Mouse (Mus musculus): ENCODE measurements around the gene Ola1. TPM values are rescaled to one million over a fixed set of nuclear protein-coding genes. Genes with fewer than 3 reads are reported as not detected.

Ola1 gene
- polyA plus RNA-seq, 1 experiment from 2014 or later, result 109 TPM

- DNase-seq (ENCODE audit: low spot score), result no peak
Observed at GRCm38 (mm10) chr2:73169496-73169895, 49.2 kb downstream of the Ola1 start.

GRCm38 (mm10) chr2:73167126-73167525 lies 51.6 kb downstream of the Ola1 start:
- Histone ChIP-seq H3K27ac (ENCODE audit: low read depth, low read length) (no peak overlapping the region), H3K9ac (ENCODE audit: low read depth, low read length) (no peak overlapping the region), H3K4me1 (replicated peaks; ENCODE audit: control insufficient read depth, insufficient read depth, low read length) (no peaks in the 10 kb centered on the region), H3K36me3 (ENCODE audit: control insufficient read depth, insufficient read depth, low read length) (no peaks in the 10 kb centered on the region), H3K27me3 (replicated peaks; ENCODE audit: control insufficient read depth, insufficient read depth, low read length) (no peaks in the 10 kb centered on the region), H3K4me3 (ENCODE audit: low read depth, low read length) (no peak overlapping the region), H3K4me2 (no peak overlapping the region), H3K9me3 (ENCODE audit: control insufficient read depth, low read length) (no peaks in the 10 kb centered on the region)
- no peak for ATAC-seq (replicated peaks; ENCODE audit: low FRiP score)
- DNase-seq (ENCODE audit: low spot score), result no peak

More at GRCm38 (mm10) chr2:73169496-73169895, 49.2 kb downstream of the Ola1 start:
- no peak overlapping the region for H3K9ac ChIP-seq (ENCODE audit: low read depth, low read length)
- H3K27me3 ChIP-seq (replicated peaks; ENCODE audit: control insufficient read depth, insufficient read depth, low read length), result no peaks in the 10 kb centered on the region
- H3K4me1 ChIP-seq (replicated peaks; ENCODE audit: control insufficient read depth, insufficient read depth, low read length), result no peaks in the 10 kb centered on the region
- H3K4me2 ChIP-seq, result no peak overlapping the region
- no peak overlapping the region for H3K4me3 ChIP-seq (ENCODE audit: low read depth, low read length)
- no peak for ATAC-seq (replicated peaks; ENCODE audit: low FRiP score)
- H3K27ac ChIP-seq (ENCODE audit: low read depth, low read length), result no peak overlapping the region
- WGBS, result 90% methylated on average over 5 of the region's 5 CpGs
- H3K36me3 ChIP-seq (ENCODE audit: control insufficient read depth, insufficient read depth, low read length), result no peaks in the 10 kb centered on the region
- H3K9me3 ChIP-seq (ENCODE audit: control insufficient read depth, low read length), result no peaks in the 10 kb centered on the region

GRCm38 (mm10) chr2:73164666-73165065 lies 54.1 kb downstream of the Ola1 start:
- no peak overlapping the region for H3K9ac ChIP-seq (ENCODE audit: low read depth, low read length)
- DNase-seq (ENCODE audit: low spot score) (no peak), ATAC-seq (replicated peaks; ENCODE audit: low FRiP score) (no peak)
- no peaks in the 10 kb centered on the region for H3K4me1 ChIP-seq (replicated peaks; ENCODE audit: control insufficient read depth, insufficient read depth, low read length)
- H3K27ac ChIP-seq (ENCODE audit: low read depth, low read length), result no peak overlapping the region
- no peak overlapping the region for H3K4me2 ChIP-seq
- no peaks in the 10 kb centered on the region for H3K9me3 ChIP-seq (ENCODE audit: control insufficient read depth, low read length)
- H3K36me3 ChIP-seq (ENCODE audit: control insufficient read depth, insufficient read depth, low read length), result no peaks in the 10 kb centered on the region
- H3K4me3 ChIP-seq (ENCODE audit: low read depth, low read length), result no peak overlapping the region
- 79% methylated on average over 1 of the region's 1 CpGs for WGBS
- no peaks in the 10 kb centered on the region for H3K27me3 ChIP-seq (replicated peaks; ENCODE audit: control insufficient read depth, insufficient read depth, low read length)

- Histone ChIP-seq H3K9me3 (ENCODE audit: control insufficient read depth, low read length) (no peaks in the 10 kb centered on the region), H3K9ac (ENCODE audit: low read depth, low read length) (no peak overlapping the region), H3K4me2 (no peak overlapping the region), H3K36me3 (ENCODE audit: control insufficient read depth, insufficient read depth, low read length) (peaks cover 4% of the 10 kb centered on the region; the same call in 1 of the 2 replicates), H3K4me1 (replicated peaks; ENCODE audit: control insufficient read depth, insufficient read depth, low read length) (peaks cover 3% of the 10 kb centered on the region; the same call in 1 of the 2 replicates), H3K4me3 (ENCODE audit: low read depth, low read length) (no peak overlapping the region), H3K27me3 (replicated peaks; ENCODE audit: control insufficient read depth, insufficient read depth, low read length) (no peaks in the 10 kb centered on the region), H3K27ac (ENCODE audit: low read depth, low read length) (no peak overlapping the region)
- no peak for ATAC-seq (replicated peaks; ENCODE audit: low FRiP score)
- WGBS, result 79% methylated on average over 2 of the region's 2 CpGs
- no peak for DNase-seq (ENCODE audit: low spot score)
Observed at GRCm38 (mm10) chr2:73160772-73161171, 58.0 kb downstream of the Ola1 start.

GRCm38 (mm10) chr2:73157202-73157601 lies 61.5 kb downstream of the Ola1 start:
- no peak for ATAC-seq (replicated peaks; ENCODE audit: low FRiP score)
- Histone ChIP-seq H3K27me3 (replicated peaks; ENCODE audit: control insufficient read depth, insufficient read depth, low read length) (no peaks in the 10 kb centered on the region), H3K4me1 (replicated peaks; ENCODE audit: control insufficient read depth, insufficient read depth, low read length) (peaks cover 3% of the 10 kb centered on the region; the same call in 1 of the 2 replicates), H3K27ac (ENCODE audit: low read depth, low read length) (no peak overlapping the region), H3K9me3 (ENCODE audit: control insufficient read depth, low read length) (no peaks in the 10 kb centered on the region), H3K36me3 (ENCODE audit: control insufficient read depth, insufficient read depth, low read length) (peaks cover 11% of the 10 kb centered on the region; the same call in 1 of the 2 replicates), H3K9ac (ENCODE audit: low read depth, low read length) (no peak overlapping the region), H3K4me2 (no peak overlapping the region), H3K4me3 (ENCODE audit: low read depth, low read length) (no peak overlapping the region)
- no peak for DNase-seq (ENCODE audit: low spot score)
- WGBS, result 71% methylated on average over 3 of the region's 3 CpGs

- Histone ChIP-seq H3K4me3 (ENCODE audit: low read depth, low read length) (no peak overlapping the region), H3K27ac (ENCODE audit: low read depth, low read length) (no peak overlapping the region), H3K4me1 (replicated peaks; ENCODE audit: control insufficient read depth, insufficient read depth, low read length) (no peaks in the 10 kb centered on the region), H3K36me3 (ENCODE audit: control insufficient read depth, insufficient read depth, low read length) (peaks cover 9% of the 10 kb centered on the region; the same call in 1 of the 2 replicates), H3K9me3 (ENCODE audit: control insufficient read depth, low read length) (no peaks in the 10 kb centered on the region), H3K9ac (ENCODE audit: low read depth, low read length) (no peak overlapping the region), H3K4me2 (no peak overlapping the region), H3K27me3 (replicated peaks; ENCODE audit: control insufficient read depth, insufficient read depth, low read length) (no peaks in the 10 kb centered on the region)
- WGBS, result 95% methylated on average over 3 of the region's 3 CpGs
- ATAC-seq (replicated peaks; ENCODE audit: low FRiP score) (no peak), DNase-seq (ENCODE audit: low spot score) (no peak)
Observed at GRCm38 (mm10) chr2:73150526-73150925, 68.2 kb downstream of the Ola1 start.

- H3K36me3 ChIP-seq (ENCODE audit: control insufficient read depth, insufficient read depth, low read length), result 0 out of 2 replicates have a peak, but pooled peaks cover 2% of the 10 kb centered on the region
- no peaks in the 10 kb centered on the region for H3K9me3 ChIP-seq (ENCODE audit: control insufficient read depth, low read length)
- no peak overlapping the region for H3K4me2 ChIP-seq
- H3K4me3 ChIP-seq (ENCODE audit: low read depth, low read length), result no peak overlapping the region
- H3K9ac ChIP-seq (ENCODE audit: low read depth, low read length), result no peak overlapping the region
- no peak overlapping the region for H3K27ac ChIP-seq (ENCODE audit: low read depth, low read length)
- no peak for DNase-seq (ENCODE audit: low spot score)
- WGBS, result 63% methylated on average over 2 of the region's 2 CpGs
- H3K27me3 ChIP-seq (replicated peaks; ENCODE audit: control insufficient read depth, insufficient read depth, low read length), result no peaks in the 10 kb centered on the region
- ATAC-seq (replicated peaks; ENCODE audit: low FRiP score), result no peak
- H3K4me1 ChIP-seq (replicated peaks; ENCODE audit: control insufficient read depth, insufficient read depth, low read length), result no peaks in the 10 kb centered on the region
Observed at GRCm38 (mm10) chr2:73146111-73146510, 72.6 kb downstream of the Ola1 start.

GRCm38 (mm10) chr2:73143732-73144131 lies 75.0 kb downstream of the Ola1 start:
- H3K9ac ChIP-seq (ENCODE audit: low read depth, low read length), result no peak overlapping the region
- no peak overlapping the region for H3K4me2 ChIP-seq
- no peak overlapping the region for H3K4me3 ChIP-seq (ENCODE audit: low read depth, low read length)
- 94% methylated on average over 2 of the region's 2 CpGs for WGBS
- H3K27me3 ChIP-seq (replicated peaks; ENCODE audit: control insufficient read depth, insufficient read depth, low read length), result no peaks in the 10 kb centered on the region
- H3K4me1 ChIP-seq (replicated peaks; ENCODE audit: control insufficient read depth, insufficient read depth, low read length), result no peaks in the 10 kb centered on the region
- H3K36me3 ChIP-seq (ENCODE audit: control insufficient read depth, insufficient read depth, low read length), result no peaks in the 10 kb centered on the region; the same call in 1 of the 2 replicates
- DNase-seq (ENCODE audit: low spot score) (no peak), ATAC-seq (replicated peaks; ENCODE audit: low FRiP score) (no peak)
- H3K9me3 ChIP-seq (ENCODE audit: control insufficient read depth, low read length), result no peaks in the 10 kb centered on the region
- no peak overlapping the region for H3K27ac ChIP-seq (ENCODE audit: low read depth, low read length)

- no peaks in the 10 kb centered on the region for H3K27me3 ChIP-seq (replicated peaks; ENCODE audit: control insufficient read depth, insufficient read depth, low read length)
- no peaks in the 10 kb centered on the region for H3K4me1 ChIP-seq (replicated peaks; ENCODE audit: control insufficient read depth, insufficient read depth, low read length)
- ATAC-seq (replicated peaks; ENCODE audit: low FRiP score), result no peak
- no peak overlapping the region for H3K4me3 ChIP-seq (ENCODE audit: low read depth, low read length)
- no peaks in the 10 kb centered on the region for H3K9me3 ChIP-seq (ENCODE audit: control insufficient read depth, low read length)
- no peak overlapping the region for H3K4me2 ChIP-seq
- 65% methylated on average over 7 of the region's 7 CpGs for WGBS
- no peak overlapping the region for H3K27ac ChIP-seq (ENCODE audit: low read depth, low read length)
- no peak overlapping the region for H3K9ac ChIP-seq (ENCODE audit: low read depth, low read length)
- peak; percentile 34 for DNase-seq (ENCODE audit: low spot score)
- no peaks in the 10 kb centered on the region; the same call in 1 of the 2 replicates for H3K36me3 ChIP-seq (ENCODE audit: control insufficient read depth, insufficient read depth, low read length)
Observed at GRCm38 (mm10) chr2:73142832-73143470, 75.8 kb downstream of the Ola1 start.
